Mouse (Mus musculus): ENCODE measurements around the gene Zic4.

The Zic4 gene

GRCm38 (mm10) chr9:91379300-91379635 is 17.1 kb downstream of the Zic4 start:
- no peak for DNase-seq (ENCODE audit: low spot score in 2 of 2)

GRCm38 (mm10) chr9:91379781-91380457 is 17.7 kb downstream of the Zic4 start:
- no peak for DNase-seq (ENCODE audit: low spot score in 2 of 2)

DNA sequence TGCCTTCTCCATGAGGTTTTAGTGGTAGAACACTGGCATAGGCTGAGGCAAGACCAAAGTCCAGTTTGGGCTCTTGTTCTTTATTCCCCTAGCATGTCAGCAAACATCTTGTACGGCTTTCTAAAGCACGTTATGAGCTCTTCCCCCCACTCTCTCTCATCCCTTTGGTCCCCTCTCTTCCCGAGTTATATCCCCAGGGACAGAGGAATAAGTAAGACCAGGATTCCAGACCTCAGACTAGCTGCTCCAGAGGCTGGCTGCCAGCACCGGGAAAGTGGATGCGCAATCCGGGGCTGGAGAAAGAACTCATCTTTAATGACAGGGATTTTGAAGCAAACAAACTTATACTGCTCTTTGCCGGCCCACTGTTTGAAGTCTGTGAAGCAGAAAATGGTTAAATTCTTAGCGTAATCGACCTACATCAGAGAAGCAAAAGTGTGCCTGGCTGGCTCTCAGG is 18.3 kb downstream of the Zic4 start:
- DNase-seq (ENCODE audit: low spot score in 2 of 2), result no peak

DNA sequence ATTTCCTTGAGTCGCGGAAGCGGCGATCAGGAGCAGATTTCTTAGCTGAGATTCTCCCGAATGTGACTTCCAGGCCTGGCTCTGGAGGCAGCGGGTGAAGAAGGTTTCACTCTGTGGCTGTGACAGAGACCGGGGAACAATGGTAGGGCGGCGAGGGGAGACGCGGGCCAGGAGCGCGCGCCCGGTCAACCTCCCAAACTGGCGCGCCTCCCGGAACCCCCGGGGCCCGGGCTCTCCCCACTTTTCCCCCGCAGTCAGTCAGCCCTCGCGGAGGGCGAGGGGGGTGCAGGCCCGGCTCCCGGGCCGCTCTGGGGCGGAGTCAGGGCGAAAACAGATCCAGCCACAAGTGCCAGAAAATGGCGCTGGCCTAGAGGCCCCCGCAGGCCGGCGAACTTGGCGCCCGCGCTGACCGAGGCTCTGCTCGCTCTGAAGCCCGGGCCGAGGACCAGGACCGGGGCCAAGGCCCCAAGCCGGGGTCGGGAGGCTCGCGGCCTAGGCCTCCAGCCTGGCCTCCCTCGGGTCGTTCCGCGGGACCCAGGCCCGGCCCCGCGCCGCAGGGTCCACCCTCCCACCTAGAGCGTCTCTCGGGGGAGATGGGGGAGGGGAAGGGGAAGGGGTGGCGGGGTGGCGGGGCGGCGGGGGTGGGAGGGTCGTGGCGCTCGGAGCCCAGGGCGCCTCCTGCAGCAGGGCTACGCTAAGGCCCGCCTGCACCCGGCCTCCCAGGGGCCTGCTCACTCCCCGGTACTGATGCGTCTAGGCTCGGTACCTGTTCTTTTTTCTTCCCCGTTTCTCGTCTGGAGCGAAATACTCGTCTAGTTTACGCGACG is 19.3 kb downstream of the Zic4 start:
- DNase-seq (ENCODE audit: low spot score in 2 of 2), result no peak

DNA sequence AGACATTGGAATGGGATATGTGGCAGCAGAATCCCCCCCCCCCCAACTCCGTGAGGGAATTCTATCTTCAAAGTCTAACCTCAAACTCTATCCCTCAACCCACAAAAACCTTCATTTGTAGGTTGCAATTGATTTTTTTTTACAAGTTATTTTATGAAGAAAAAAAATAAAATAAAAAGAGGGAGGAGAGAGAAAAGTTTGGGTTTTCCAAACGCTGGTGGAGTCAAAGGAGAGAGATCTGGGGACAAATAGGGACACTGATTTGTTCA is 19.8 kb downstream of the Zic4 start:
- DNase-seq (ENCODE audit: low spot score in 2 of 2), result no peak

DNA sequence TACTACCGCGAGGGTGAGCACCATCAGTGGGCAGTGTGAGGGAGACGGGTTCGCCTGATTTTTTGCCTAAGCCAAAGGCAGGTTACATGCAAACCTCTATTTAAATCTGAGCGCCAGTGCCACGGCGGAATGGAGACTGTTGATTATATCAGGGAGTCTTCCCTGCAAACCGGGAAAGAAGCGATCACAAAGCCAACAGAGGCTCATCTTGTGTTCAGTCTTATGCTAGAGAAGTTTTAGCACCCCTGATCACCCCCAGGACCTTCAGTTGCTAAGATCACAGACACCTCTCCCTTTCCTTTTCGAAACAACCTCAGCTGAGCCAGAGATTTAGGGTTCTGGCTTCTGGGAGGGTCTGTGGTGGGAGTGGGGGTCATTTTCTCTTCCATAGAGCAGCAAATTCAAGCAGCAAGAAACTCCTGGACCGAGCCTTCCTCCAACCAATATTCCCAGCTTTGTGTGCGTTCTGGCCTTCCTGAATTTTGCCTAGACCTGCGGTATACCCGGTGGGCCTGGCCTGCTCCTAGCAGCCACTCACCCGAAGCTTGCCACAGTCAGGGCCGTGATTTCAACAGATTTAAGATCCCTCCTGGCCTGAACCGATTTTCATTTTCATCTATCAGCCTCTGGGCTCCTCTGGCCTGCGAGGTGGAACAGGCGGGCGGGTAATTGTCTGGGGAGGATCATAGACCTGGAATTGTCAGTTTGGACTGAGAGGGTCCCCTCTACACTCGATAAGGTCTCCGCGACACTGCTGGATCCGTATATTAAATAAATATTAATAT is 20.4 kb downstream of the Zic4 start:
- DNase-seq (ENCODE audit: low spot score in 2 of 2), result no peak

DNA sequence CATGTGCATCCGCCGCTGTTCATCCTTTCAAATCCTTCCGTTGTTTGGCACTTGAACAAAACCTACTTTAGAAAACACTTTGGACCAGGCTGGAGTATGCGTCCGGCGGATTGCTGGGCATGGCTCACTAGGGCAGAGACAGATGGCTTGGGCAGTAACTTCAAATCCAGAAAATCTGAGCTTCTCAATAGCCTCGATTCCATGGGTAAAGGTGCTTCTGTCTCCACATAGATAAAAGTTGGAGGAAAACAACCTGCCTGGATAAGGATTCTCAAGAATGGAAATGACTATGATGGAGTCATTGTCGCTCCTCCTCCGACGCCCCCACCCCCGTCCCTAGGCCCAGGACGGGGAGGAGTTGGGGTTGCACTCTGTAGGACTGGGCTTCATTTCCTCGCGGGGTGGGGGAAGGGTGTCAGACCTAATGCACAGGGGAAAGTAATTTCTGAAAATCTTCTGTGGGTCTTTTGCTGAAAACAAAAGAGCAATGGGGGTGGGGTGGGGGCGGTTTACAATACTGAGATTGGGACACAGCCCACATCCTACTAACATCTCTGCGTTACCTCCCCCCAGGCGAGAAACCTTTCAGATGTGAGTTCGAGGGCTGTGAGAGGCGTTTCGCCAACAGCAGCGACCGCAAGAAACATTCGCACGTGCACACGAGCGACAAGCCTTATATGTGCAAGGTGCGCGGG is 21.4 kb downstream of the Zic4 start:
- DNase-seq (ENCODE audit: low spot score in 2 of 2), result no peak

- no peak for DNase-seq (ENCODE audit: low spot score in 2 of 2)
Measured at GRCm38 (mm10) chr9:91384136-91384500, 21.9 kb downstream of the Zic4 start.

- no peak for DNase-seq (ENCODE audit: low spot score in 2 of 2)
Measured at GRCm38 (mm10) chr9:91384693-91385560, 22.7 kb downstream of the Zic4 start.

- DNase-seq (ENCODE audit: low spot score in 2 of 2), result no peak
Measured at GRCm38 (mm10) chr9:91385561-91386430, 23.6 kb downstream of the Zic4 start.

GRCm38 (mm10) chr9:91386502-91386890 is 24.3 kb downstream of the Zic4 start:
- DNase-seq (ENCODE audit: low spot score in 2 of 2), result no peak

DNA sequence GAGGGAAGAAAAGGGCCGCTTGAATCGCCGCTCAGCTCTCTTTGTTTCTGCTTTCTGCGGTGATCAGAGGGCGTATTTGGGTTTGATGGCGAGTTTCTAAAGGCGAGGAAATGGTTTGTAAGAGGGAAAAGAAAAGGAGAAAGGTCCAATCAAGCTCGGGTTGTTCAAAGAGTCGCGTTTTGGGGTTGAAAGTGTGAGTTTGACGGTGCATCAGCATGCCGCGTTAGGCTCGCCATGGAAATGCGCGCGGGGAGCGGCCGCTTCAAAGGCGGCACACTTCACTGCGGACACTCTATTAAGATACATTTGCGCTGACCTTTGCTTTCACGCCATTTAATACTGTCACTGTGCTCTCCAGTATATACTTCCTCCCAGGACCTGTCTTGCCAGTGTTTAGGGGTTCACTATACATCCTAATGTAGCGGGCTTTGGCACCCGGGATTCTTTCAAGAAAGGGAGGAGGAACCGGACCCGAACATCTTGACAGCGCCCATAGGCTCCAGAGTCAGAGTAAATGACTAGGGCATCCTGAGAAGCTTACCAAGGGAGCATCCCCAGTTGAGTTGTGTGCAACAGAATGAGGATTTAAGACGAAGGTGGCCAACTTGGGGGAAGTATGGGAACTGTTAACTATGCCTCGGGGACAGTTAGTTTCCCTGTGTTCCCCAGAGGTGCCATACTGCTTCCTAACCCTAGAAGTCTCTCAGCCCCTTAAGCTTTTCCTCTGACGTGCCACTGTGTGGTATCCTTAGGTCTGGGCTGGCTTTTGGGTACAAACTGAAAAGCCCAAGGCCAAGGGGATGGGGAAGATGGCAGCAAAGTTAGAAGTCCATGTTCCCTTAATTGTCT is 24.9 kb downstream of the Zic4 start:
- no peak for DNase-seq (ENCODE audit: low spot score in 2 of 2)

GRCm38 (mm10) chr9:91387740-91388080 is 25.5 kb downstream of the Zic4 start:
- DNase-seq (ENCODE audit: low spot score in 2 of 2), result no peak

GRCm38 (mm10) chr9:91388173-91388572 is 26.0 kb downstream of the Zic4 start:
- DNase-seq (ENCODE audit: low spot score in 2 of 2), result no peak

GRCm38 (mm10) chr9:91393376-91394068 is 31.3 kb downstream of the Zic4 start:
- no peak for DNase-seq (ENCODE audit: low spot score in 2 of 2)

DNA sequence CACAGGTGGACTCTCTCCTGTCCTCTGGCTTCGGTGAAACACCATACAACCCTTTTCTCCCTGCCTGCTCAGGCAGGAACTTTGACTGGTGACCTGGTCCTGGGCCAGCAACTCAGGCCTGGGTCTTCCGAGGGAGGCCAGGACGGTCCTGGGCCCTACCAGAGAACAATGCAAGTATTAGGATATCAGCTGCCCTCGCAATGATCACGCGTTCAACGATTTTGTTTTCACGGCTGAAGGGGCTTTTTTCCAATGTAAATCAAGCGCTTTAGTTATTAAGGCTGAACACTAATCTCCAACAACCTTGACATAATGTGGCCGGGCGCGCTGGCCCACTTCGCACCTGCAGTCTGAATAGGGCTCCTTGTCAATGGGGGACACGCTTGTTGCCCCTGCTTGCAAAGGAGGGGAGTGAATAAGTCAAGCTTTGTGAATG is 32.0 kb downstream of the Zic4 start:
- no peak for DNase-seq (ENCODE audit: low spot score in 2 of 2)

DNA sequence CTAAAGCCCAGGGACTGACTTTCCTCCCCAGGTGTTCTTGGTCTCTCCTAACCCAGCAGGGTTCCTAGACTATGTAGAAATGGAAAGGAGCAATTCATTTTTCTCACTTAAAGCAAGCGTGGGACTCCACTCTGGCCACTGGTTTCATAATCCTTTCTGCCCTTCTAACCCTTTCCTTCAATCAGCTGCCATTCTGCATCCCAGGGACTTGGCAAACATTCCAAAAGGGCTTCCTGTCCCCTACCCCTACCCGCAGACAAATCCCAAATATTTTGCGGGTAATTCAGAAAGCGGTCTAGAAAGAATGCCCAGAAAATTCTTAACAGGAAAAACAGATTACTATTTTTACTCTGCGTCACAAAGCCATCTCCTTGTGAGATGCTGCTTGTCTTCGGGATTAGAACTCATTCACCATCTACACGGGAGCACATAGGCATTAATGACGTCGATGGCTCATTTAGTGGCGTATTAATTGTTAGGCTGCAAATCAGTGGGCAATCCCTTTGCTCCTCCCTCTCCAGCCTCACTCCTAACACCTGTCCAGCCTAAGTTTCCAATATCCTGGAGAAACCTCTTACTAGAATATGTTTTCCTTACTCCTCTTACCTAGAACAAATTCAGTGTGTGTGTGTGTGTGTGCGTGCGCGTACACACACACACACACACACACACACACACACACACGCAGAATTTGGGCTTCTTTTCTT is 33.0 kb downstream of the Zic4 start:
- no peak for DNase-seq (ENCODE audit: low spot score in 2 of 2)

DNA sequence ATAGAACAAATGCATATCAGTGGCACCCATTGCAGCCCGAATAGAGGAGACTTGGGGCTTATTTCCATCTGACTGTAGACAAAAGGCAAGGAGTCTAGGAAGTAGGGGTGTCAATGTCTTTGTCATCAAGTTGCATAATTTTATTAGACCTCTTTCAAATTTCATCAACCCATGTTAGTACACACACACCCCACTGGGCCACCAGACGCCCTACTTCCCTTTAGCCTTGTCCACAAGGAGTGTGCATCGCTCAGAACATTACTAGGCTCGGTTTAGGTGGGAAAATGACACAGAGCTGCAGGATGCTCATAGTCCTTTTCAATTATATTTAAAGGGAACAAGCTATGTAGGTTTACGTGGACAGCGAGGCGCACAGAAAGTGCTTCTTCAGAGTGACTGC is 37.8 kb downstream of the Zic4 start:
- no peak for DNase-seq (ENCODE audit: low spot score in 2 of 2)

Measured in urinary bladder, postnatal 36 days (tissue).